Mouse (Mus musculus) spleen, adult 18-20 months (tissue): ENCODE data around the gene Bcam.
"Not testable (repeated sequence)": the region's sequence is repeated elsewhere in the genome, so short reads cannot be mapped to it uniquely, and the experiment has no call there.

Experiments used
- DNase-seq, 2 experiments: peaks; one replicate each; pipeline ENCODE4 v3.0.0; 2022; ENCODE audit warnings: mixed read lengths in 2 of 2

The Bcam gene

GRCm38 (mm10) chr7:19770984-19771391 is at the start of gene Bcam:
TSS of gene Bcam (minus strand) at chr7:19771016.
- no peak for DNase-seq

DNA sequence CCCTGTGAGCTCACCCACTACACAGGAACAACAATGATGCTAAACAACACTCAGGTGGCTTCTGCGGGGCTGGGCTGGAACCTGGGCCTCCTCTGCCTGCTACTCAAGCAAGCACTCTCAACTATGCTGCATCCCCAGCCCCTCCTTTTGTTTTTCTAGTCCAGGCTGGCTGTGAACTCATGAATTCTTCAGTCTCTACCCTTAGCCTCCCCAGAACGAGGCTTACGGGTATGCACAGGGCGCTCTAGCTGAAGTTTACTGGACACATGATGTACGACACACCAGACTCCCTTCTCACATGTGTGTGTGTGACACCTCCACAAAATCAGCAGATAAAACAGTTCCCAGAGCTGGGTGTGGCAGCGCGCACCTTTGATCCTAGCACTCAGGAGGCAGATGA is 48.1 kb upstream of the Bcam start:
- DNase-seq = no peak

DNA sequence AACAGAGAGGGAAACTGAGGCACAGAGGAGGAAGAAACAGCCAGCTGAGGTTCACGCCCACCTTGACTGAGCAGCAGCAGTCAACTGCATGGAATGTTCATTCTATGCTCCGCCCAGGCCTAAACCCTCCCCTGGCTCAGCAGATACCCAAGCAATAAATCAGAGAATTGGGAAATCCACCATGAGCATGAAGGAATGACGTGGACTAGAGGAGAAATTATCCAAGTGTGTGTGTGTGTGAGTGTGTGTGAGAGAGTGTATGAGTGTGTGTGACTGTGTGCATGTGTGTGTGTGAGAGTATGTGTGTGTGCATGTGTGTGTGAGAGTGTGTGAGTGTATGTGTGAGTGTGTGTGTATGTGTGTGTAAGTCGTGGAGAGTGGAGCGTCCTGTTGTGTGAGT is 47.6 kb upstream of the Bcam start:
- no peak for DNase-seq

- peak; percentile 82 to 94 for DNase-seq
Observed at GRCm38 (mm10) chr7:19817382-19818105, 46.7 kb upstream of the Bcam start.

DNA sequence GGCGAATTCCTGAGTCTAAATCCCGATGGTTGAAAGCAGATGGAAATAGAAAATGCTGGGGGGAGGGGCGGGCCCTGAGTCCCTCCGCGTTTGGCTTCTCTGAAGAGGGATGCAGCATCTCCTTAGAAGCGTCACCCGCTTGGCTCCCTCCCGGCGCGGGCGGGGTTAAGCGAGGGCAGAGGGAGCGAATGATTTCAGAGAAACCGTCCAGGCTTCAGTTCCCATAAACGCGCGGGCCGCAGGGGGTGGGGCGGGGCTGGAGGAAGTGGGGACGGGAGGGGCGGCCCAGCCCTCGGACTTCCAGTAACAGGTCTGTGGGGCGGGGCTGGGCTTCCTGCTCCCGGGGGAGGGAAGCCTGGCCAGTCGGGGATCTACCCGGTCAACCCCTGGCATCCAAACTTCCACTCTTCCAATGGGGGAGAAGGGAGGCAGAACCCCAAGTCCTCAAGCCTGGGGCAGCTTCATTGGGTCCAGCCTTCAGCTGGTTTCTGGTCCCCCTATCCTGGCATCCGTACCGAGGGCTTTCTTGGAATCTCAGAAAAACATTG is 45.5 kb upstream of the Bcam start:
- peak; percentile 89 to 94 for DNase-seq

- peak in 1 of 2 experiments; percentile 32 for DNase-seq
Observed at GRCm38 (mm10) chr7:19815296-19816223, 44.7 kb upstream of the Bcam start.

DNA sequence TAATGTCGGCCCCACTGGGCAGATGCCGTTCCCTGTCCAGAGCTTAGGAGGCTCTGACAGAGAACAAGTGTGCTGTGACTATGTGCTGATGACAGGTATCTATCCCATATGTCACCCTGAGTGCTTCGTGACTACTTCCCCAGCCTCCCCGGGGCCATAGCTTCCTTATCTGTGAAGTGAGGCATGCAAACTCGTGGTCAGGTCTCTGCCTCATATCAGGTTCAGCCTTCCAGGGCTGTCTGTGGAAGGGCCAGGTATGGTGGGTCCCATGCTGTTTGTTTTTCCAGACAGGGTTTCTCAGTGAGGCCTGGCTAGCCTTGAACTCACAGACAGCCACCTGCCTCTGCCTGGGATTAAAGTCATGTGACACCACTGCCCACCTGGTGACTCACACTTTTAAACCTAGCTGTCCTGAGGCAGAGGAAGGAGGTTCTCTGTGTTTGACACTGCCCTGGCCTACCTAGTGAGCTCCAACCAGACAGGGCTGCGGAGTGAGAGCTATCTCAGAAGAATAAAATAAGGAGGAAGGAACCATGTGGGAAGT is 42.8 kb upstream of the Bcam start:
- DNase-seq = peak in 1 of 2 experiments; percentile 32

- no peak for DNase-seq
Observed at GRCm38 (mm10) chr7:19813161-19813560, 42.3 kb upstream of the Bcam start.

DNA sequence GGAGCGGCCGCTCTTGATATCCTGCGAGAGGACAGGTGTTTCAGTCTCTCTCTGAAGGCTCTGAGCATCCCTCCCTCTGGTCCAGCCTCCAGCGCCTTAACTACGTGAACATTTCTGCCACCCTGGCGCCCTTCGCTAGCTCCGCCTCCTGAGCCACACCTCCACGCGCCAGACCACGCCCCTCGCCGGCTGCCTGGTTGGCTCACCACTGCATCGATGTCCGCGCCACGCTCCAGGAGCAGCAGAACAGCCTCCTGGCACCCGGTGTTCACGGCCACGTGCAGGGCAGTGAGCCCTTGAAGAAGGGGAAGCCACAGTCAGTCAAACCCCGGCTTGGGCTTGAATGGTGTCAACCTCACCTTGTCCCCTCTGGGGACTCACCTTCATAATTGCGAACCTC is 40.3 kb upstream of the Bcam start:
- DNase-seq = peak in 1 of 2 experiments; percentile 39

DNA sequence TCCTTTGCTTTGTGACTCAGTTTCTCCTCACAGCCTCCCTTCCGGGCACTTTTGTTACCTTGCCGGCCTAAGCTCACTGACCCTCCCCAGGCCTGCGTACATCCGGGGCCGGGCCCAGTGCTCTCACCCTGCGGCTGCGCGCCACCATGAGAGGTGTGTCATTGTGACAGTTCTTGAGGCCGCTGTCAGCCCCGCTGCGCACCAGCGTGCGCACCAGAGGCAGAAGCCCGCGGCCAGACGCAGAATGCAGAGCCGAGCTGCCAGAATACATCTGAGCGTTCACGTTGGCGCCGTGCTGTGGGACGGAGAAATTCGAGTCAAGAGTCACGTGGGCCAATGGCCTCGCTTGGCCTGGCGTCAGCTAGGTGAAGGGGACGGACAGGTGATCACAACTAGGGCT is 38.6 kb upstream of the Bcam start:
- DNase-seq = no peak

DNA sequence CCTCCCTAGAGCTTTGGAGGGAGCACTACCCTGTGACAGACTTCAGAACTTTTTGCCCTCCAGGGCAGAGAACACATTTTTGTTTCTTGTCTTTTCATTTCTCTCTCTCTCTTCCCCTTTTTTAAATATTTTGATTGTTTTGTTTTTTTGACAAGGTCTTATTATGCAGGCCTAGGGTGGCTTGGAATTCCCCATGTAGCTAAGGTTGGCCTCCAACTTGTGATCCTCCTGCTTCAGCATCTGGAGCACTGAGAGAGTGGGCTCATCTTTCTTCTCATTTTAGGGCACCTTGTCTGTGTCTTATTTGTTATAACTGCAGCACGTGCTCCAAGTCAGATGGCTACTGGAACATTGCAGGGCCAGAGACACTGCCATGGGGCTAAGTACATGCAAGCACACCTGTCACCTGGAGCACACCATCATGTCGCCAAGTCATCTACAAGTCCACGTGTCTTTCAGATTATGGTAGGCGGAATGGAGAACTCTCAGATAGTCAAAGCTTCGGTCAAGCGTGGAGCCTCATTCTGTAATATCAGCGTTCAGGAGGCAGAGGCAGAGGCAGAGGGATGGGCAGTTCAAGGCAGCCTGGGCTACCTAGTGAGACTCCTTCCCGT is 35.6 kb upstream of the Bcam start:
- DNase-seq = no peak

- DNase-seq = peak; percentile 63 to 84
Observed at GRCm38 (mm10) chr7:19802995-19803394, 32.2 kb upstream of the Bcam start.

DNA sequence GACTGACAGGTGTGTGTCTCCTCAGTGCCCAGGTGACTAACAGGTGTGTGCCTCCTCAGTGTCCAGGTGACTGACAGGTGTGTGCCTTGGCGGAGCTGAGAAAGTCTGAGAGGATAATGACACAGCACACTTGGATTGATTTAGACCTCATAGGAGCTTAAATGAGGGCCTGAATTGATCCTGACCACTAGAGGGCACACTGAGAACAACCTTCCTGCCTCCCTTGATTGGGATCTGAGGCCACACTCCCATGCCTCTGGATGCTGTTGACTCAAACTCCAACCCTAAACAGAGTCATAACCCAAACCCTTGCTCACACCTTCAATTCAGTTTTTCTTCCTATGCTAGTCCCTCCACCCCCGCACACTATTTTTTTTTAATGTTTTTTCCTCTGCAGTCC is 29.9 kb upstream of the Bcam start:
- DNase-seq = no peak

- DNase-seq = peak; percentile 77 to 87
Observed at GRCm38 (mm10) chr7:19796697-19797588, 26.1 kb upstream of the Bcam start, which contains the start of gene Cblc. TSS of gene Cblc (minus strand) at chr7:19796809.

DNA sequence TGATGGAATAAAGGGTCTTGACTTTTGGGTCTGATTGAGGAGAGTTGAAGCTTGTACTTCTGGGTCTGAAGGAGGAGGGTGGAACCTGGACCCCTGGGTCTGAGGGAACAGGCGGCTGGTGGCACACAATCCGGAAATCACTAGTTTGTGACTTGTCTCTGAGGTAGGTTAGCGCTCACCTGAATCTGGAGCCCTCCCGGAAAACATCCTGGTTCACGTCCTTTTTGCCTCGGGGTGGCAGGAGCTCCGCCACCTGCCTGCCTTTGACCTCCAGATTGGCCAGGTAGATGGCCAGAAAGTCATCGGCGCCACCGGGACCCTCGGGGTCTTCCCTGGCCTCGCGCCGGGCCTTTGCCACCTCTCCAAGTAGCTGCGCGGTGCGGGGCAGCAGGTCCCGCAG is 25.4 kb upstream of the Bcam start:
- DNase-seq = no peak

- no peak for DNase-seq
Observed at GRCm38 (mm10) chr7:19795236-19795635, 24.4 kb upstream of the Bcam start.

DNA sequence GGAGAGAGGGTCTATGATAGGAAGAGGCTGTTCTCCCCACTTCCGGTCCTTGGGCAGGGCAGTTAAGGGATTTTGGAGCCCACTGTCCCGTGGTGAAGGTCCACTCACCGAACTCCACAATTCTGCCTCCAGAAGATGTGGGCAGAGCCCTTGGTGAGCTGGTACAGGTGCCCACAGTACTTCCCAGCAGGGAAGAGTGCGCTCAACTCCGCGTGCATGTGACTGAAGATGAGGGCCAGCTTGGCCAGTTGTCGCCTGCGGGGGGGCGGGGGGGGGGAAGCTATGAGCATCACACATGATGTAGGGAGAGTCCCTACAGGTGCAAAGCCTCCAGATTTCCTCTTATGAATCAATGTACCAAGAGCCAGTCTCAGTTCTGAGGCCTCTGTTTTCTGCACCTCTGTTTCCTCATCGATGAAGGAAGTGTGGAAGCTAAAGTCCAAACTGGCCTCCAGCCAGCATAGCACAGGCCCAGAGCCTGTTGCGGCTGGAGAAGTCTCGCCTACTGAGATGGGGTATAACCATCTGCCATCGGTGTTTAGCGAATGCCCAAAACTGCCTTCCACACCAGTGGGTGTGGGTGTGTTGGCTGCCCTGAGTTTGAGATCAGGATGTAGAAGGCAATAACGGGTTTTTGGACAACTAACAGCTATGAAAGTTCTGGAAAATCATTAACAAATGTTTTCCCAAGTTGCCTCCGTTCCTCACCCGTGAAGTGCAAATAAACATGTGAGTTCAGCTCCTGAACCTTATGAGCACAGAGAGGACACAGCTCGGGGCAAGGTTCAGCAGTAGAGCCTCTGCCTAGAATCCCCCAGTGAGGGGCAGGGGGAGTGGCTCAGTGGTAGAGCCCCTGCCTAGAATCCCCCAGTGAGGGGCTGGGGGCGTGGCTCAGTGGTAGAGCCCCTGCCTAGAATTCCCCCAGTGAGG is 22.1 kb upstream of the Bcam start:
- no peak for DNase-seq

DNA sequence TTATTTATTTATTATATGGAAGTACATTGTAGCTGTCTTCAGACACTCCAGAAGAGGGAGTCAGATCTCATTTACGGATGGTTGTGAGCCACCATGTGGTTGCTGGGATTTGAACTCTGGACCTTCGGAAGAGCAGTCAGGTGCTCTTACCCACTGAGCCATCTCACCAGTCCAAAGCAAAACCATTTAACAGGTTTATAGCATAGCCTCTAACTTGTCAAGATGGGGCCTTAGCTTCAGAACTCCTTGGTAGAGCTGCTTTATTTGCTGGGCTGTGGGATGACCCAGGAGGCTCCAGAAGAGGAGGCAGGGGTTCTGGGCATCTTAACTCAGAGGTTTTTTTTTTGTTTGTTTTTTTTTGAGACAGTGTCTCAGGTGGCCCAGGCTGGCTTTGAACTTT is 20.7 kb upstream of the Bcam start:
- not testable (repeated sequence) for DNase-seq

DNA sequence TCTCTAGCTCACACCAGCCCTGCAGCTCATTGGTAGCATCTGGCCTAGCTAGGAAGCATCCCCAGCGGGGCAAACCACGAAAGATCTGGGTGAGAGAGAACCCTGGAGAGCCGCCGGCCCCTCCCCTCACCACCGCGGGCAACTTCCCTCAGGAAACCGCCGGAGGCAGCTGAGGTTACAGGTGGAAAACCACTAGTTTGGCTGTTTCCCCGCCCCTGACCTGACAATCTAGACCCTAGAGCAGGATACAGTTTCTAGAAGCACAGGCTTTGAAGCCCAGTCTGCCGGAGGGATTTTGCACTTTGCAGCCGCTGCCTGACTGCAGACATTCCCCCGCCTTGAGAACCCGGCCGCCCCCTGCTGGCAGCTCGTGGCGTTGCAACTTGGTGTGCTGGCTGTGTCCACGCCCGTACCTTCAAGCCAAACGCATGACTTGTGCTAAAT is 19.1 kb upstream of the Bcam start:
- DNase-seq = peak; percentile 70 to 92

DNA sequence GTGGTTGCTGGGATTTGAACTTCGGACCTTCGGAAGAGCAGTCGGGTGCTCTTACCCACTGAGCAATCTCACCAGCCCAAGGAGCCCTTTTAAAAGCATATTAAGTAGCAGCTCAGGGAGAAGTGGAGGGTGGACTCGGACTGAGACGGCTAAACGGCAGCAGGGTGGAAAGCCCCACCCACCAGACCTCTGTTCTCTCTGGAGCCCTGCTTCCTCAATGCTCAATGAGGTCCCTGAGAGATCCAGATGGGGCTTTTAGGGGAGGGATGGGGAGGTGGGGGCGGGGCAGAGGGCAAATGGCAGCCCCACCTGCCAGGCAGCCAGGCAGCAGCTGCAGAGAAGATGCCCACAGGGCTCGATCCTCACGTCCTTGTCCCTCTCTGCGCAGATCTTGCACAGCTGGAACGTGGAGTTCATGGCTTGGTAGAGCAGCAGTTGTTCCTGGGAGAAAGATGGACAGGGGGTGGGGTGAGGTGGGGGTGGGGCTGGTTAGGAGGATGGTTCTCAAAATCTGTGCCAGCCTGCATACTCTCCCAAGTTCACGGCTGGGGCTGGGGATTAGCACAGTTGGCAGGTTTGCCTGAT is 15.2 kb upstream of the Bcam start:
- DNase-seq = no peak
